Mouse (Mus musculus) midbrain, embryonic 10.5 days (tissue): ENCODE data around the gene Ptcd1. TPM values are rescaled to one million over a fixed set of nuclear protein-coding genes. Genes with fewer than 3 reads are reported as not detected.
"Not testable (repeated sequence)": the region's sequence is repeated elsewhere in the genome, so short reads cannot be mapped to it uniquely, and the experiment has no call there.

ENCODE experiments used
- DNase-seq: peaks from one replicate; pipeline ENCODE4 v3.0.0-alpha.2; 2017; ENCODE audit warnings: low spot score
- H3K27ac ChIP-seq: fragments of 300-500 bp; sonication (generic); replicated peaks from 2 replicates; pipeline ENCODE4 v1.5.1; 2016; ENCODE audit warnings: mild to moderate bottlenecking
- H3K27me3 ChIP-seq: fragments of 300-500 bp; sonication (generic); 2 replicates; pipeline ENCODE4 v1.6.1; 2016; ENCODE audit warnings: low read depth, mild to moderate bottlenecking; ENCODE audit not compliant: poor library complexity, severe bottlenecking
- H3K36me3 ChIP-seq: fragments of 300-500 bp; sonication (generic); 2 replicates; pipeline ENCODE4 v1.6.1; 2016; ENCODE audit warnings: mild to moderate bottlenecking, moderate library complexity
- H3K4me1 ChIP-seq: fragments of 300-500 bp; sonication (generic); 2 replicates; pipeline ENCODE4 v1.6.1; 2016
- H3K4me3 ChIP-seq: fragments of 300-500 bp; sonication (generic); 2 replicates; pipeline ENCODE4 v1.5.1; 2016; ENCODE audit warnings: mild to moderate bottlenecking, moderate library complexity
- H3K9me3 ChIP-seq: fragments of 300-500 bp; sonication (generic); replicated peaks from 2 replicates; pipeline ENCODE4 v1.6.1; 2016; ENCODE audit warnings: mild to moderate bottlenecking
- WGBS: fragments of 180-500 bp; shearing (Covaris S2); methylation state at CpG from one replicate; pipeline ENCODE4 v1.1.7; 2016; 5-methylcytosine and 5-hydroxymethylcytosine counted together
- polyA plus RNA-seq: library from polyadenylated mRNA; unstranded; fragments of >200 nt; fragmentation: Nextera tagmentation; extraction: Ambion mirVana; gene quantifications from 2 replicates; pipeline ENCODE4 v1.2.1, GENCODE M21; 2016

Ptcd1 gene
- polyA plus RNA-seq: 18.3 and 22.4 TPM in 2 replicates

DNA sequence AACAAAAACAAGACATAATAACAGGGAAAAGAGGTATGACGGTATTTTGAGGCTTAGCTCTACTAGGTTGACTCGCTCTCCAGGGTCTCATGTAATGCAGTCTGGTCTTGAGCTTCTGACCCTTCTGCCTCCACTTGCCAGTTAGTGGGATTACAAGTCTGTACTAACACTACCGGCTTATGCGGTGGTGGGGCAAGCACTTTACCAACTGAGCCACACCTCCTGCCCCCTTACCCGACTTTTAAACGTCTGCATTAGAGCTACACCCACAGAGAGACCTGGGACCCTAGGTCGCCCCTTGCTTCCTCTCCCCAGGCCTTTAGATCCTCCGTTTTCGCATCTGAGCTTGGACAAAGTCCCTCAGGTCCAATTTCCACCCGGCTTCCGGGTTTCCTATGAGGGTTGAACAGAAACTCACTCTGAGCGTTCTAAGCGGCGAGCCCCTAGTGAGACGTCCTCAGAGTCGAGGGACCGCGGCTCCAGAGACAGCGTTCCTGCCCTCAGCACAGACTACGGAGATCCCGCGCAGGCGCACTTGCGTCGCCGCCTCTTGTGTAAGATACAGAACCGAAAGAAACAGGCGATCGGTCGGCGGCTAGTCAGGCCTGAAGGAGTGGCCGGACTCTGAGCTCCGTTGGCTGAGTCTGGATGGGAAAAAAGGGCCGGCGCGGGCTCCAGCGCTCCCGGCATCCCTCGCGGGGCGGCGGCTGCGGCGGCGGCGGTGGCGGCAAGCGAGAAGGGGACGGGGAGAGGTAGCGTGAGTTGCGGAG, at the start of gene Ptcd1, which contains the start of gene Cpsf4:
Ptcd1 (minus strand) TSS at position 573 of the 770 bp plus-strand sequence.
Cpsf4 (plus strand) TSS at position 678 of the 770 bp plus-strand sequence.
- H3K36me3 ChIP-seq: peaks cover 55% of the 10 kb centered on the region
- no peaks in the 10 kb centered on the region for H3K27me3 ChIP-seq
- peak within 1 kb of the TSS; percentile 67 for H3K4me3 ChIP-seq
- no peaks in the 10 kb centered on the region for H3K9me3 ChIP-seq
- peak; percentile 99 for DNase-seq
- peaks cover 26% of the 10 kb centered on the region for H3K4me1 ChIP-seq
- WGBS: under 1% methylated on average over 51 of the region's 51 CpGs
- H3K27ac ChIP-seq: peak within 1 kb of the TSS; percentile 92

GRCm38 (mm10) chr5:145214679-145215078, 47.8 kb upstream of the Ptcd1 start:
- Histone ChIP-seq H3K4me3 (no peak overlapping the region), H3K9me3 (no peaks in the 10 kb centered on the region), H3K27ac (no peak overlapping the region), H3K4me1 (no peaks in the 10 kb centered on the region), H3K27me3 (no peaks in the 10 kb centered on the region), H3K36me3 (peaks cover 84% of the 10 kb centered on the region)
- no peak for DNase-seq
- 70% methylated on average over 4 of the region's 4 CpGs for WGBS

DNA sequence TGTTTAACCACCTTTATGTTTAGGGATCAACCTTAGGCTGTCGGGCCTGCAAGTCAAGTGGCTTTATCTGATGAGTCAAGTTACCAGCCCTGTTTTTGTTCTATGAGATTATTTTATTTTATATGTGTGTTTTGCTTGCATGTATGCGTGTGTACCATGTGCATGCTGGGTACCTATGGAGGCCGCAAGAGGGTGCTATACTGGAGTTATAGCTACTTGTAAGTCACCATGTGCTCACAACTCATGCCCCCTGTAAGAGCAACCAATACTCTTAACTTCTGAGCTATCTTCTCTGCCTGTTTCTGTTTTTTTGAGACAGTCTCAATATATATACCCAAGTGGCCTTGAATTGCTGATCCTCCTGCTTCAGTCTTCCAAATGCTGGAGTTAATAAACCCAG, 46.6 kb upstream of the Ptcd1 start:
- no peak overlapping the region for H3K4me3 ChIP-seq
- H3K9me3 ChIP-seq: no peaks in the 10 kb centered on the region
- DNase-seq: no peak
- WGBS: 88% methylated on average over 3 of the region's 3 CpGs
- H3K27me3 ChIP-seq: no peaks in the 10 kb centered on the region
- H3K36me3 ChIP-seq: peaks cover 82% of the 10 kb centered on the region
- H3K27ac ChIP-seq: no peak overlapping the region
- no peaks in the 10 kb centered on the region for H3K4me1 ChIP-seq

- Histone ChIP-seq H3K36me3 (peaks cover 84% of the 10 kb centered on the region), H3K4me3 (no peak overlapping the region), H3K27ac (no peak overlapping the region), H3K27me3 (no peaks in the 10 kb centered on the region), H3K4me1 (no peaks in the 10 kb centered on the region), H3K9me3 (no peaks in the 10 kb centered on the region)
- no peak for DNase-seq
- WGBS: 93% methylated on average over 4 of the region's 4 CpGs
Measured at GRCm38 (mm10) chr5:145212216-145212615, 45.3 kb upstream of the Ptcd1 start.

DNA sequence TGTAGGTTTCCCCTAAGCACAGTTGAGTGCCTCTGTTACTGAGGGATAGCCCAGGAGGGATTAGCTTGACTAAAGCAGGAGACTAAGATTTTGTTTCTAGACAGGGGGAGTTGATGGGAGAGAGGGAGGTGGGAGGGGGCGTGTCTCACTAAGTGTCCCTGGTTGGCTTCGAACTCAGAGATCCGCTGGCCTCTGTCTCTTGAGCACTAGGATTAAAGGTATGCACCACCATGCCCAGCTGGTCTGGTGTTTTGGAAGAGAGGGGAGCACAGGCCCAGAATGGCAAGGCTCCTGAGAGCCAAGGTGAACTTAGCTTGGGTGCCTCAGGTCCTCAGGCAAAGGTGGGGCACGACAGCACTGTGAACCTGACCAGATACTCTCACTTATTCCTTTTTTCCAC, 44.4 kb upstream of the Ptcd1 start:
- Histone ChIP-seq H3K4me1 (no peaks in the 10 kb centered on the region), H3K4me3 (no peak overlapping the region), H3K36me3 (peaks cover 91% of the 10 kb centered on the region), H3K27me3 (no peaks in the 10 kb centered on the region), H3K9me3 (no peaks in the 10 kb centered on the region), H3K27ac (no peak overlapping the region)
- no peak for DNase-seq
- WGBS: 94% methylated on average over 4 of the region's 4 CpGs

GRCm38 (mm10) chr5:145208391-145208790, 41.5 kb upstream of the Ptcd1 start:
- H3K9me3 ChIP-seq, H3K4me3 ChIP-seq, DNase-seq, H3K27me3 ChIP-seq, H3K27ac ChIP-seq: not testable (repeated sequence)
- Histone ChIP-seq H3K4me1 (peaks cover 16% of the 10 kb centered on the region), H3K36me3 (peaks cover 66% of the 10 kb centered on the region)
- WGBS: 45% methylated on average over 11 of the region's 11 CpGs

DNA sequence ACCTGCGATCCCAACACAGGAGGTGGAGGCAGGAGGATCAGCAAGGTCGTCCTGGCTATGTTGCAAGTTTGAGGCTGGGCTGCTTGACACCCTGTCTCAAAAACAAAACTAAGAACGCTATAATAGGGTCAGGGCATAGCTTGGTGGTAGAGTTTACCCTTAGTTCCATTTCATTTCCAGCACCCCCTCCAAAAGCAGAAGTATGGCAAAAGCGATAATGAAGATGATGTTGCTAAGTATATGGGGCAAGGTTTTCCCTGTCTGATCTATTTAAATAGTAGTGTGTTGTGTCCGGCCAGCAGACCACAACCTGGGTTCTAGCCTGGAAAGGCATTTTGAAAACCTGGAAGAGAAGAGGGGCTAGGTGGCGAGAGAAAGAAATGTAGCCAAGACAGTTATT, 41.0 kb upstream of the Ptcd1 start:
- 89% methylated on average over 6 of the region's 6 CpGs for WGBS
- Histone ChIP-seq H3K36me3 (peaks cover 62% of the 10 kb centered on the region), H3K27ac (no peak overlapping the region), H3K4me1 (peaks cover 16% of the 10 kb centered on the region), H3K9me3 (no peaks in the 10 kb centered on the region), H3K4me3 (no peak overlapping the region), H3K27me3 (no peaks in the 10 kb centered on the region)
- no peak for DNase-seq

DNA sequence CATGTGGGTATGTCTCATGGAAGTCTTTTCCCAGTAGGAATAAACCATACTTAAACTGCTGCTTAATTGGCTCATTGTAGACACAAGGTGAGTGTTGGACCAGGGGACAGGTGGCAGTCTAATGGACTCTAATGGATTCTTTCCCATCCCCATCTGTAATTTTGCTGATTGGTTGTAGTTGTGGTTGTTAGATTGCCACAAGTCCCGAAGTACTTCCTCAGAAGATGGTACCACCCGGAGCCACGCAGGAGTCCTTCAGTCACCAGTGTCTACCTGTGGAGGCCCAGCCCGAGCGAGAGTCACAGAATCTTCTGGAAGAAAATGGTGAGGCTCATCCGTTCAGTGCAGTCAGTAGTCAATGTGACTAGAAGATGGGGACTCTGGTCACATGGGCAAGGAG, 40.5 kb upstream of the Ptcd1 start:
- Histone ChIP-seq H3K4me1 (peaks cover 16% of the 10 kb centered on the region), H3K4me3 (no peak overlapping the region), H3K36me3 (peaks cover 56% of the 10 kb centered on the region), H3K9me3 (no peaks in the 10 kb centered on the region), H3K27me3 (no peaks in the 10 kb centered on the region), H3K27ac (no peak overlapping the region)
- 94% methylated on average over 6 of the region's 6 CpGs for WGBS
- DNase-seq: no peak

- H3K4me1 ChIP-seq: peaks cover 28% of the 10 kb centered on the region
- H3K27me3 ChIP-seq: no peaks in the 10 kb centered on the region
- DNase-seq: no peak
- H3K9me3 ChIP-seq: no peaks in the 10 kb centered on the region
- WGBS: 26% methylated on average over 9 of the region's 9 CpGs
- no peak overlapping the region for H3K27ac ChIP-seq
- peak overlapping the region; percentile 71 for H3K4me3 ChIP-seq
- peaks cover 32% of the 10 kb centered on the region for H3K36me3 ChIP-seq
Measured at GRCm38 (mm10) chr5:145205041-145205440, 38.1 kb upstream of the Ptcd1 start.

DNA sequence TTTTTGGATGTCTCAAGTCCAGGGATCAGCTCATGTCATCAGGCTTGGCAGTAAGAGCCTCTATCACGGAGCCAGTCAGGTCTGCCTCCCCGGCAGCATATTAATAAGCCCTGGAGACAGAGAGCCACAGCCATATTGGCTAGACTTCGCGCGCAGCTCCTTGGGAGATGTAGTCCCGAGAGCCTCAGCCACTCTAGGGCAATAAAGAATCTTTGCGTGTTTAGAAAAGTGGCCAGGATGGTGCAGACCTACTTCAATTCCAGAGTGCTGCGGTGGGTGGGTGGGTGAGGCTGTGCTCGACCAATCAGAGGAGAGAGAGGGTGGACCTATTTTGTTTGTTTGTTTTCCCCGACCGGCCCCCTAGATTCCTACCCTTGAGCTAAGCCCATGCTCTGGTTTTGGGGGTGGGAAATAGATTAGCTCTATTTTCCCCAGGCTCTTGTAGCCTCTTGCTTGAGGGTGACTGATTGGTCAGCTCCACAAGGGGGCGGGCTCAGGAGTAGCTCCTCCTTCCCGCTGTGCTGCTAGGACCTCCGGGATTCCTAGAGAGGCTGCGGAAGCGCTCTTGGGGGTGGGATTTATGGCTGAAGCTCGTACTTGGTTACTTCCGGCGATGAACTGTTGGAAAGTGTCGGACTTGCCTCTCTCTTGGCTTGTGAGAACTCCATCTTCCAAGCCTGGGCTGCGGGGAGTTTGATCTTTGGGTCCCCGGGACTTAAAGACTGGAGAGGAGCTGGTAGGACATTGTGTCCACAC, 37.2 kb upstream of the Ptcd1 start, which contains the start of gene Zkscan5:
Zkscan5 (plus strand) TSS at position 627 of the 756 bp plus-strand sequence.
- under 1% methylated on average over 22 of the region's 22 CpGs for WGBS
- peak within 1 kb of the TSS; percentile 71 for H3K4me3 ChIP-seq
- peak within 1 kb of the TSS; percentile 85 for H3K27ac ChIP-seq
- peaks cover 23% of the 10 kb centered on the region for H3K36me3 ChIP-seq
- H3K9me3 ChIP-seq: no peaks in the 10 kb centered on the region
- peak; percentile 98 for DNase-seq
- H3K4me1 ChIP-seq: peaks cover 28% of the 10 kb centered on the region
- no peaks in the 10 kb centered on the region for H3K27me3 ChIP-seq

DNA sequence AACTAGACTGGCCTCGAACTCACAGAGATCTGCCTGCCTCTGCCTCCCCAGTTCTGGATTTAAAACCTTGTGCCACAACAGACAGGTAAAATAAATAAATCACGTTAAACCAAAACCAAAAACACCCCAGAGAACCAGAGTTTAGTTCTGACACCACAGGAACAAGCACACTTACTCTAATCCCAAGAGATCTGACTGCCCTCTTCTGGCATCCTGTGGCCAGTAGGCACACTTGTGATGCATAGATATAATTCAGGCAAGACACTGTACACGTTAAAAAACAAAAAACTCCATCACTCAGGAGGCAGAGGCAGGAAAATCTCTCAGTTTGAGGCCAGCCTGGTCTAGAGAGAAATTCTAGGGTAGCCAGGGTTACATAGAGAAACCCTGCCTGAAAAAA, 35.5 kb upstream of the Ptcd1 start:
- WGBS: 50% methylated on average over 3 of the region's 3 CpGs

GRCm38 (mm10) chr5:145201321-145201991, 34.5 kb upstream of the Ptcd1 start, which contains the start of gene Zkscan14:
Gene Zkscan14 (minus strand): TSS chr5:145201868.
- WGBS: 1% methylated on average over 37 of the region's 37 CpGs
- Histone ChIP-seq H3K9me3 (no peaks in the 10 kb centered on the region), H3K36me3 (0 out of 2 replicates have a peak, but pooled peaks cover 3% of the 10 kb centered on the region), H3K27me3 (no peaks in the 10 kb centered on the region), H3K27ac (peak within 1 kb of the TSS; percentile 76), H3K4me1 (peaks cover 28% of the 10 kb centered on the region), H3K4me3 (peak within 1 kb of the TSS; percentile 83)
- DNase-seq: peak; percentile 79

More for the DNA sequence above, 35.5 kb upstream of the Ptcd1 start:
- Histone ChIP-seq H3K27me3 (no peaks in the 10 kb centered on the region), H3K36me3 (peaks cover 12% of the 10 kb centered on the region), H3K27ac (no peak overlapping the region), H3K9me3 (no peaks in the 10 kb centered on the region), H3K4me1 (peaks cover 28% of the 10 kb centered on the region), H3K4me3 (no peak overlapping the region)
- DNase-seq: no peak
